ENCODE assay signal across 23 mouse cellular contexts in the genomic region with DNA sequence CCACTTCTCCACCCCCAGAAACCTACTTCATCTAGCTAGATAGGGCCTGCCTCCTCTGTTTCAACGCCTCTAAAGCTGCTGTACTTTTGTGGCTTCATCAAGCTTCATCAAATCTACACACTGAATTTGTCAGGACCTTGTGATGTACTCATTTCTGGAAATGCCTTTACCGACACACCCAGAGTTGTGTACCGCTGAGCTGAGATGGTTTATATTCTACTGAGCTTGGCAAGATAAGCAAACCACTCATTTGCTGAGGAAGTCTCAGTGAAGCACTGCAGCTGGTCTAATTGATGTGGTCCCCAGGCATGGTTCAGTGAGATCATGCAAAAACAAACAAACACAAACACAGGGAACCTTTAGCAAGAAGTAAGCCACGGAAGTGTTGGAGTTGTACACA.
A peak's percentile ranks its signal among the peaks of the same experiment; 100 is the strongest.
DNase-seq lines count a peak whose midpoint lies in the region; ATAC-seq lines count a peak whose summit lies in the region.
"Had no signal": no experiment of that assay in that cellular context is flagged by ENCODE, and none has a peak within 500 bp of the region (broad histone marks: within the 10 kb centered on the region; RNA-seq: fewer than 3 reads in every experiment).

No protein-coding gene starts in this region.

- H3K27me3 ChIP-seq in intestine, embryonic 16.5 days (replicated peaks; ENCODE audit: control insufficient read depth, insufficient read depth, low read length) = no peaks in the 10 kb centered on the region
- H3K27me3 ChIP-seq: intestine, embryonic 15.5 days; limb, embryonic 15.5 days; liver, embryonic 15.5 days; megakaryocyte, embryonic 14.5 days; midbrain, embryonic 15.5 days; neural tube, embryonic 15.5 days had no signal

- no peaks in the 10 kb centered on the region for H3K9me3 ChIP-seq in intestine, embryonic 16.5 days (ENCODE audit: control insufficient read depth, low read length)
- H3K9me3 ChIP-seq: forebrain, embryonic 10.5 days; intestine, embryonic 15.5 days; limb, embryonic 15.5 days; liver, embryonic 15.5 days; midbrain, embryonic 15.5 days; neural tube, embryonic 15.5 days had no signal

- H3K4me2 ChIP-seq in intestine, embryonic 16.5 days (ENCODE audit: low read depth, low read length) = no peak overlapping the region
- H3K4me2 ChIP-seq: hindbrain, embryonic 14.5 days; intestine, embryonic 15.5 days; limb, embryonic 15.5 days; liver, embryonic 15.5 days; midbrain, embryonic 15.5 days; neural tube, embryonic 15.5 days had no signal

- H3K27ac ChIP-seq in intestine, embryonic 16.5 days (ENCODE audit: low read length) = no peak overlapping the region
- H3K27ac ChIP-seq: forebrain, embryonic 10.5 days; hindbrain, embryonic 14.5 days; intestine, embryonic 15.5 days; limb, embryonic 15.5 days; liver, embryonic 15.5 days; midbrain, embryonic 15.5 days; neural tube, embryonic 15.5 days had no signal

- H3K4me1 ChIP-seq in intestine, embryonic 16.5 days (ENCODE audit: control insufficient read depth, insufficient read depth, low read length) = no peaks in the 10 kb centered on the region
- H3K4me1 ChIP-seq: forebrain, embryonic 10.5 days; intestine, embryonic 15.5 days; limb, embryonic 15.5 days; liver, embryonic 15.5 days; megakaryocyte, embryonic 14.5 days had no signal

- peak; percentile 13 for DNase-seq in kidney, postnatal 14 days
- DNase-seq in kidney, adult 8-10 months = no peak
- peak; percentile 3 for DNase-seq in thymus, postnatal 0 days (ENCODE audit: low spot score)
- no peak for DNase-seq in thymus, postnatal 25 days
- DNase-seq in brain, adult 2 months (ENCODE audit: low read depth, low spot score) = peak; percentile 22
- DNase-seq in gastrocnemius, adult 8-10 months (ENCODE audit: low spot score in 2 of 2) = no peak
- DNase-seq: cerebellum, adult 8-10 months; forebrain, postnatal 0 days; gastrocnemius, postnatal 10 days; heart, adult 18-20 months; heart, postnatal 36 days; right cerebral cortex, postnatal 14 days; thymus, adult 2 months had no signal

- H3K4me3 ChIP-seq in intestine, embryonic 16.5 days (ENCODE audit: low read length) = no peak overlapping the region
- H3K4me3 ChIP-seq: forebrain, embryonic 10.5 days; intestine, embryonic 15.5 days; limb, embryonic 15.5 days; liver, embryonic 15.5 days; megakaryocyte, embryonic 14.5 days; midbrain, embryonic 15.5 days; myocyte; neural tube, embryonic 15.5 days had no signal

- no peak for ATAC-seq in intestine, embryonic 16.5 days
- ATAC-seq: forebrain, postnatal 0 days; intestine, embryonic 15.5 days; midbrain, embryonic 15.5 days had no signal

- no peaks in the 10 kb centered on the region for H3K36me3 ChIP-seq in intestine, embryonic 16.5 days (ENCODE audit: control insufficient read depth, insufficient read depth, low read length)
- H3K36me3 ChIP-seq: forebrain, embryonic 10.5 days; intestine, embryonic 15.5 days; limb, embryonic 15.5 days; liver, embryonic 15.5 days; midbrain, embryonic 15.5 days; neural tube, embryonic 15.5 days had no signal

- H3K9ac ChIP-seq in intestine, embryonic 16.5 days (ENCODE audit: low read depth, low read length) = no peak overlapping the region
- H3K9ac ChIP-seq: forebrain, postnatal 0 days; hindbrain, embryonic 14.5 days; intestine, embryonic 15.5 days; limb, embryonic 15.5 days; liver, embryonic 15.5 days; midbrain, embryonic 15.5 days; neural tube, embryonic 15.5 days had no signal

- 57% methylated on average over 4 of the region's 4 CpGs for WGBS in intestine, embryonic 16.5 days

Comparison
In these comparisons a context has a peak if more than half of its experiments do, and no peak if none do; other contexts are left out.
1. DNase-seq: peak in kidney, postnatal 14 days (single experiment), thymus, postnatal 0 days (single experiment) and brain, adult 2 months (single experiment); none in kidney, adult 8-10 months (0 of 2), thymus, postnatal 25 days (single experiment) and gastrocnemius, adult 8-10 months (0 of 2).